Mouse (Mus musculus) ovary, postnatal 14 days (tissue): ENCODE data around the gene Gm3646.

ENCODE experiments used
- DNase-seq: peaks from one replicate; pipeline ENCODE4 v3.0.0; 2022; ENCODE audit warnings: low spot score

Gene Gm3646

DNA sequence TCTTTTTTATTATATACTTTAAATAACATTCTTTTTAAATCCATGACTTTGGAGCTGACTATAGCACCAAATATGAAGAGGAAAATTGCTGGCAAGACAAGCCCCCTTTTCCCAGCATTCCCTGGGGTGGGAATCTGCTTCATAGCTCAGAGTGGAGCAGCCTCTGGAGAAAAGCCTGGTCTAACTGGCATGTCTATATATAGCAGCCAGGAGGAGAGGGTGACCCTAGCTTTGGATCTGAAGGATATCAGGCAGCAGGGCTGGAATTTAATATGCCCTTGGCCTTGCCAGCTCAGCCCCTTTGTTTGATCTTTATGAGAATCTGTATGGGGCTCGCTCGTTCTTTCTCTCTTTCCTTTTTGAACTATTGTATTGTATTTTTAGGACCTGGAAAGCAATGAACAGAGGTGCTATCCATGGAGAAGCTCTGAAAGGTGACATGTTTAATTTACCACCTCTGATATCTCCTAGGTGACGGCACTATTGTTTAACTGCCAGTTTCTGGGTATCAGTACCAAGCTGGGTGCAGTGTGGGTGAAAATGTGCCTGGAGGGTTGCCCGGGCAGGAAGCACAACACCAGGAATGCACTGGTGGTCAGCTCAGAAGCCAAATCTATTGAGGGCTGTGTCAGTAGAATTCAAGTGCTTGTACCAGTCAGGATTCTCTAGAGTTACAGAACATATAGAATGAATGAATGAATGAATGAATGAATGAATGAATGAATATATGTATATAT lies at the start of gene Gm3646:
Gm3646 (minus strand) TSS at position 90 of the 737 bp plus-strand sequence.
- no peak for DNase-seq

DNA sequence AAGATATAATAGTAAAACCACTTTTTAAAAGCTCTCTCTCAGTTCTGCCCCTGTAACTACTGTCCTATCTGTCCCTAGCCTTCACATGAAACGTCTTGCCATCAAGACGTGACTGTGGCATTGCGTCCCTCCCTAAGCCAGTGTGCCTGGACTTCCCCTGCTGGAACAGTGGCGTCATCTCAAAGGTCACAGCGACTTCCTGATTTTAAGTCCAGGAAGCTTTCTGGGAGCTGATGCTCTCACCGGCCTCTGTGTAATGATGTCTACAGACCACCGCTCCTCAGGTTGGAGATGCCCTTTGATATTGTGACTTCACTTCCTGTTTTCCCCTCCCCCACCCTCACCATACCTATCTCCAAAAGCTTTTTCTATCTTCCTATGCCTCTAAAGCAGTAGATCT lies 41.9 kb upstream of the Gm3646 start:
- no peak for DNase-seq

GRCm38 (mm10) chr1:39846031-39846550 lies 41.0 kb upstream of the Gm3646 start:
- DNase-seq: no peak

DNA sequence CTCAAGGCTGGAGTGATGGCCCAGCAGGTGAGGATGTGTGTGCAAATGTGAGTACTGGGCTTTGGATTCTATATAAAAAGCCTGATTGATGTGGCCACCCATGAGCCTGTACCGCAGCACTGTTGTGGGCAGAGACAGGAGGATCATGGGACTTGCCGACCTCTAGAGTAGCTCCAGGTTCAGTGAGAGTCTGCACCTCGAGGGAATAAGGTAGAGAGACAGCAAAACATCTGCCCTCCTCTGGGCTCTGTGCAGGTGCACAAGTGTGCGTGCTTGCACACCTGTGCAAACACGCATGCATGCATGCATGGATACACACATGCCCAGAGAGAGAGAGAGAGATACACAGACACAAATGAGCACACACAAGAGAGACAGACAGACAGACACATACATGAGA lies 38.2 kb upstream of the Gm3646 start:
- no peak for DNase-seq

DNA sequence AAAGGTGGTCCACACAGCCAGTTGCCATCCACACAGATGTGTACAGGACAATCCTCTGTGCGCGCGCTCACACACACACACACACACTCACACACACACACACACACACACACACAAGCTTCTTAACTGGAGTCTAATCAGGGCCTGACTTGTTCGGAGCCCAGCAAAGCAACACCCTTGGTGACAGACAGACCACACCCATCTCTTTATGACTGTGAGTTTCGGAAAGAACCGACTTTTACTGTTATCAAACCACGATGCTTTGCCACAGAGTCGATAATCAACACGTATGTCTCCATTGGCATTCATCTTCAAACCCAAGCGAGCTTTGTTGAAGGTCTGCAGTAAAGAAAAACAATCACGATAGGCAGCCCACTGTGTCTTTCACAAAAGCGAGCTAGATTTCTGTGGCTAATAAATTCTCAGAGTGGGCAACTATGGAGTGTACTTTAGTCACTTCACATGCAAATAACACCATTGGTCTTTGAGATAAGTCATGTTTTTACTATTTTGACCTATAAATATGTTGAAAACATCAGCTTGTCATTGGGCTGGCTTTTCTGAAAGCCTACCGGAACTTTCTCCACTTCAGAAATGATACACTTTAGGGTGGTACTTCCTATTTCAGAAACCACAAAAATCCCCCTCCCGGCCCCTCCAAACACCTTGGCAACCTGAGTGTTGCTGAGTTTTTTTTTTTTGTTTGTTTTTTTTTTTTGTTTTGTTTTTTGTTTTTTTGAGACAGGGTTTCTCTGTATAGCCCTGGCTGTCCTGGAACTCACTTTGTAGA lies 37.3 kb upstream of the Gm3646 start:
- no peak for DNase-seq

DNA sequence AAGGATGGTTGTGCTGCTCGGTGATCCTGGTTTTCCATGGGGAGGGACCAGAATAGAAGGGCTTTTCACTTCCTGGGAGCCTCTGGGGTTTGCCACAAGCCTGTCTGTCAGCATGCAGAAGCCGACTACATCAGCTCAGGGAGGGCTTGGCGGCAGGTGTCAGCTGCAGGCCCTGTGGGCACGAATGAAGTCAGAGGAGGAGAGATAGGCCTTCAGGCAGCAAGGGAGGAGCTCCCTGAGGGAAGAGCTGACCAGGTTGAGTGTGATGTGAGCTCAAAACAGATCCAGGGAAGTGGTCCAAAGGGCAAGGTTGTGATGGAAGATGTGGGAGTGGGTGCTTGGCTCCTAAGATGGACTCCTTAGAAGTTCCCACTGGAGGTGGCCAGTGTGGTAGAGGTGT lies 35.7 kb upstream of the Gm3646 start:
- no peak for DNase-seq

GRCm38 (mm10) chr1:39839838-39840237 lies 34.7 kb upstream of the Gm3646 start:
- no peak for DNase-seq

DNA sequence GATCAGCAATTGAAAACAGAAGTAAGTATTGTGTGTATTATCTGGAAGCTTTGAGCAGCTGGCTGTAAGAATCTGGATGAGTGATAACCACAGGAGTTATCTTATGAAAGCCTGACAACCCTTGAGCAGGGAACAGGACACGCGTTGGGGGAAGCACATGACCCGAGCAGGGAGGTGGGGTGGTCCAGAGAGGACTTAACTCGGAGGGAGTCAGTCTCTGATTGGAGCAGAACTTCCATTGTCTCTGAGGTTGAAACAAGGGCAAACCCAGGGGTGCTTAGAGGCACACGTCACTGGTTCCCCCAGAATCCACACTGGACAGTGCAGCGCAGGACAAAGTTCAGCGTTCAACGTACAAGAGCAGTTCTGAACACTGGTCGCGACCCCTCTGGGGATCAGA lies 34.1 kb upstream of the Gm3646 start:
- DNase-seq: no peak

- DNase-seq: no peak
Observed at GRCm38 (mm10) chr1:39838487-39839169, 33.5 kb upstream of the Gm3646 start.

- no peak for DNase-seq
Observed at GRCm38 (mm10) chr1:39831594-39832039, 26.5 kb upstream of the Gm3646 start.

DNA sequence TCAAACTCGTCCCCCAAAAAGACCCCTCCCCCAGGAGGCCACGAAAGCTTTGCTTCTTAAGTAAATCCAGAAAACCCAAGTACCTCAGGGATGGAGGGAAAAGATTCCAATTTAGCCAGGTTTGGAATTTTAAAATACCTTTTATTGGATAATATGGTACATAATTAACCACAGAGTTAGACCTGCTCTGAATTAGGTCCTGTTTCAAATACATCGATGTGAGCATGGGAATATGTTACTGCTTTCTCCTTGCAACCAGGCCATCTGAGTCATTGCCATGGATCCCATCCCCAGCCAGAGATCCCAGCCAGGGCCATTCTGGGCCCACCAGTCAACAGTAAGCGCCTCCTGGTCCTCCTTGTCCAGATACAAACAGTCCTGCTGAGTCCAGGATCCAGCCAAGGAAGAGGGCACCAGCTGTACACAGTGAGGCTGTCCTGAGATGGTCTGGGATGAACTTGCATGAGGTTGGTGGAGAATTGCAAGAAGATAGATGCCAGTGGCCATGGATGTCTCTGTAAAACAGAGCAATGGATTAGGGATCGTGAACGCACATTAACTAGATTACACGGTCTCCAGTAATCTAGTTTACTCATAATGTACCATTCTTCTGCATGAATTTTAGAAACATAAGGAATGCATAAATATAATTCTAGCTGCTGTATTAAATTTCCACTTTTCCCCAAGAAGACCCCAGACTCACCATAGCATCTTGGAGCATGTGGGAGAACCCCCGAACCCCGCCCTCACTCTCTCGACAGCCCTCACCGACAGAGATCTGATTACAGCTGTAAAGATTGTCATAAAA lies 25.9 kb upstream of the Gm3646 start:
- DNase-seq: no peak

GRCm38 (mm10) chr1:39824902-39825301 lies 19.8 kb upstream of the Gm3646 start:
- DNase-seq: no peak

DNA sequence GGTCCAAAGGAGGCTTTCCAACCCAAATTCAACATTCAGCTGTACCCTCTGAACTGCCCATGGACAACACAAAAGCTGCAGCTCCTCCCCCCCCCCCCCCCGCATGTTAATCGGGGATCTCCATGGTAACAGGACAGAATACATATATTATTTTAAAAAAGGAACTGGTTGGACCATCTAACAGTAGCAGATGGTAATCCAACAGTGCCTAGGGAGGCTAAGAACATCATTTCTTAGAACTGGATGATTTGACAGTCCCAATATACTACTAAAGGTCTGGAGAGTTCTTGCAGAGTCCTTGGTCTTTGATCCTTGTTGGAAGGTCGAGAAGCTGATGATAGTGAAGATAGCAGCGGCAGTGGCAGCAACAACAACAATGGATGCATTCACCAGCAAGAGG lies 19.1 kb upstream of the Gm3646 start:
- no peak for DNase-seq

DNA sequence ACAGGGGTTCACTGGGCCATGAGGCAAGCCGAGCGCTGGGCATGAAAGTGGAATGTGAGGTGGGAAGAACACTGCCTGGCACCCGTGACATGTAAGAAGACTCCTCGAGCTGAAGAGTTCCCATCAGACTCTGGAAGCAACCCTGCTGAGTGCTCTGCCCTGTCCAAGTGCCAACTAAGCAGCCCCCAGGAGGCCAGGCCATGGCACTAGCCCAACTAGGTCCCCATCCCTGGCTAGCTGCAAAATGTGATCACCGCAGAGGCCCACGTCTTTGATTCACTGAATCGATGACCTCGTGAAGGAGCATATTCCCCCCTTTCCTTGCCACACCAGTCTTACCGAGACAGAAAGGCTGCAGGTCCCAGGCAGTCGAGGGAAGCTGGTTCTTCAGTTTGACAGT lies 14.5 kb upstream of the Gm3646 start:
- DNase-seq: no peak

GRCm38 (mm10) chr1:39815766-39816165 lies 10.6 kb upstream of the Gm3646 start:
- no peak for DNase-seq

GRCm38 (mm10) chr1:39813067-39813466 lies 7.9 kb upstream of the Gm3646 start:
- no peak for DNase-seq

DNA sequence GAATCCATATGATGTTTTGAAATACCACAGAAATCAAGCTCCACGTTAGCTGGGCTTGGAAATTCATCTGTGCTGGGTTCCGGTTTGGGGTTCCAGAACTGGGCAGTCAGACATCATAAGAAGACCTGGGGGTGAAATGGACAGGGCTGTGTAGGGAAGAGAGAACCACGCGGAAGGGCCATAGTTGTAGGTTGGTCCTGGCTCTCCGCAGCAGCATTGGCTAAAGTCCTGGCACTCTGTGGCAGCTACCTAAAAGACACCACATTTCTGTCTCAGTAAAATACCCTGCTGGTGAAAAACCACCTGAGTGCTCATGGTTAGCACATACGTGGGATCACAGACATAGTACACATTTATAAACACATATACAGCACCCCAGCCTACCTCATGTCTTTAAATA lies 343 bp downstream of the Gm3646 start:
- DNase-seq: no peak

DNA sequence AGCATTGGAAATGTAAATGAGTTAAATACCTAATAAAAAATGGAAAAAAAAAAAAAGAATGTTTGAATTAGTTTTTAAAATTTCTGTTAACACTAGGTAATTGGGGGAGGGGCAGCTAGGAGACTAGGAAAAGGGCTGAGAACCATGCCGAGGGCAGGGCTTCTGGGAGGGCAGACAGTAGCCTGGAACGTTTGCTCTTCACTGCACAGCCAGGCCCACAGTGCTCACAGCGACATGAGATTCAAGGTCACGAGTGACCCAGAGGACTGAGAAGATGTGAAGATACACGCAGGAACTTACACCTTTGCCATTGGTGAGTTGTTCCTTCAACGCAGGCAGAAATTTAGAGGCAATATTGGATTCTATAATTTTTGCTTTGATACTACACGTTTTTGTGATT lies 2.2 kb downstream of the Gm3646 start:
- no peak for DNase-seq

GRCm38 (mm10) chr1:39797496-39797895 lies 7.6 kb downstream of the Gm3646 start:
- DNase-seq: no peak

DNA sequence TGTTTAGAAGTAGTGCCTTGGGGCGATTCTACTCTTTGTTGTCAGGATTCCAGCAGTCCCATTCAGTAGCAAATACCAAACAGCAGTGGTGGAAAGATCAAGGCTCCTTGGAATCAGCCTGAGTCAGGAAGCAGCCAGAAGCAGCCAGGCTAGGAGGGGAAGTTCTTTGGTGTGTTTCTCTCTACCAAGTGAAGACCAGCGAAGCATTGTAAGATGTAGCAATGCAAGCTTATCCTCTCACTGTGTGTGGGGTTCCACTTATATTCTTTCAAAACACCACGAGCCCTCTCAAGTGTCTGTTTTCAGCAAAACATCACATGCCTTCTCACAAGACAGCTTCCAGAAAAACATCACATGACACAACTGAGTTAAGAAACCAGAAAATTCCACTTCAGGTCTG lies 8.4 kb downstream of the Gm3646 start:
- DNase-seq: no peak

GRCm38 (mm10) chr1:39784632-39785031 lies 20.5 kb downstream of the Gm3646 start:
- no peak for DNase-seq

GRCm38 (mm10) chr1:39781835-39782234 lies 23.3 kb downstream of the Gm3646 start:
- no peak for DNase-seq
